13 mouse cellular contexts compared by ENCODE assay signal in the genomic region with DNA sequence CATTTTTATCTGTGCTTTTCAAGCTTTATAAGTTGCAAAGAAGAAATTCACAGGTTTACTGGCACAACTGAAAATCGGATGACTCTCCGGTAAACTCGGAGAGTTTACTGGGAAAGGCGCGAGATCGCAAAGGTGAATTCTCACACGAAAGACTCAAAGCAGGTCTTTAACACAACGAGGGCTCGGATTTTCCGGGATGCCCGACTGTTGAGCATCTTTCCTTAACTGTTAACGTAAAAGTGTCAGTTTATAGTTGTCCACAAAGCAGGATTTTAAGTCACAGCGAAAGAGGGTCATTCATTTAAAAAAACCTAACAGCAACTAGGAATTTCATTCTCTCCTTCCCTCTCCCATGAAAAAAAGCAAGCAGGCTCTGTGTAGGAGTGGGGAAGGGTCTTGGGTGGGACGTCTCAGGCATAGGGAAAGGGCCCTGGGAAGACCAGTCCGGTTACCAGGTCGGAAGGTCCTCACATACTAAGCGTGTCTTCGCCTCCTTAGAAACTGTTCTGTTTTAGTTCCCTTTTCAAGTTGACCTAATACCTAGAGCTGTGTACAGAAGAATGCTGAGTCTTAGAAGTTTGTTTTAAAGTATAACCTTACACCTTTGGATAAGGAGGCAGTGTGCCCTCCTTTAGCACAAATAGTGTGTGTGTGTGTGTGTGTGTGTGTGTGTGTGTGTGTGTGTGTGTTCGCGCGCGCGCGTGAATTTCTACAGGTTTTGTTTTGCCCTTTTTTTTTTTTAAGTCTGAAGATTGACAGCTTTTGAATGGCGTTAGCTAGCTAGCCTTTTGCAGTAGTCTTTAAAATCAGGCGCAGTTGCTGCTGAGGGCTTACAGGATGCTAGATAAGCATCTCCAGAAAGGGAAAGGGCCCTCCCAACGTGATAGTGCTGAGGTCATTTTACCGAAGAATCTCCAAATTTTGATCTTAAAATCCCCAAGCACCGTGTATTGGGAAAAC. TPM values are rescaled to one million over a fixed set of nuclear protein-coding genes. Genes with fewer than 3 reads are reported as not detected.
DNase-seq lines count a peak whose midpoint lies in the region; ATAC-seq lines count a peak whose summit lies in the region.
"Had no signal": no experiment of that assay in that cellular context is flagged by ENCODE, and none has a peak within 500 bp of the region (broad histone marks: within the 10 kb centered on the region; RNA-seq: fewer than 3 reads in every experiment).

No protein-coding gene starts in this region.

- peak overlapping the region; percentile 66; the same call in 1 of the 2 replicates for H3K4me2 ChIP-seq in heart, embryonic 15.5 days
- peak overlapping the region; percentile 64; the same call in 1 of the 2 replicates for H3K4me2 ChIP-seq in forebrain, embryonic 11.5 days (ENCODE audit: low read depth, low read length, severe bottlenecking)
- H3K4me2 ChIP-seq in intestine, embryonic 16.5 days (ENCODE audit: low read depth, low read length): peak overlapping the region; percentile 69; the same call in 1 of the 2 replicates
- H3K4me2 ChIP-seq in neural tube, embryonic 13.5 days: peak overlapping the region; percentile 69

- WGBS in heart, embryonic 15.5 days: 3% methylated on average over 29 of the region's 29 CpGs
- under 1% methylated on average over 29 of the region's 29 CpGs for WGBS in forebrain, embryonic 11.5 days
- WGBS in intestine, embryonic 16.5 days: 2% methylated on average over 29 of the region's 29 CpGs
- under 1% methylated on average over 29 of the region's 29 CpGs for WGBS in neural tube, embryonic 13.5 days

- intact Hi-C loops in heart, postnatal 10 days (cut with DNase I): no loop called here
- intact Hi-C loops in gastrocnemius, postnatal 36 days (cut with DNase I): no loop called here

- ATAC-seq in heart, embryonic 15.5 days (replicated peaks; ENCODE audit: insufficient number of reproducible peaks, insufficient read depth, low FRiP score, low read depth): no peak
- 0 out of 2 replicates have a peak, but pooled peaks have one; percentile 37 for ATAC-seq in forebrain, embryonic 11.5 days (replicated peaks; ENCODE audit: low FRiP score)
- ATAC-seq in intestine, embryonic 16.5 days: no peak
- no peak for ATAC-seq in neural tube, embryonic 13.5 days (ENCODE audit: low read depth)

- H3K27me3 ChIP-seq in heart, embryonic 15.5 days: peaks cover 92% of the 10 kb centered on the region
- H3K27me3 ChIP-seq in forebrain, embryonic 11.5 days (ENCODE audit: control insufficient read depth, insufficient read depth, low read length): peaks cover 72% of the 10 kb centered on the region
- H3K27me3 ChIP-seq in intestine, embryonic 16.5 days (replicated peaks; ENCODE audit: control insufficient read depth, insufficient read depth, low read length): peaks cover 59% of the 10 kb centered on the region
- H3K27me3 ChIP-seq in neural tube, embryonic 13.5 days: peaks cover 91% of the 10 kb centered on the region

- no peaks in the 10 kb centered on the region for H3K36me3 ChIP-seq in heart, embryonic 15.5 days
- no peaks in the 10 kb centered on the region for H3K36me3 ChIP-seq in forebrain, embryonic 11.5 days (ENCODE audit: control insufficient read depth, insufficient read depth, low read length)
- no peaks in the 10 kb centered on the region for H3K36me3 ChIP-seq in intestine, embryonic 16.5 days (ENCODE audit: control insufficient read depth, insufficient read depth, low read length)
- H3K36me3 ChIP-seq in neural tube, embryonic 13.5 days: no peaks in the 10 kb centered on the region

- H3K9me3 ChIP-seq in heart, embryonic 15.5 days (replicated peaks): no peaks in the 10 kb centered on the region
- H3K9me3 ChIP-seq in forebrain, embryonic 11.5 days (ENCODE audit: control insufficient read depth, low read length): no peaks in the 10 kb centered on the region
- no peaks in the 10 kb centered on the region for H3K9me3 ChIP-seq in intestine, embryonic 16.5 days (ENCODE audit: control insufficient read depth, low read length)
- no peaks in the 10 kb centered on the region for H3K9me3 ChIP-seq in neural tube, embryonic 13.5 days

- H3K27ac ChIP-seq in heart, embryonic 15.5 days: no peak overlapping the region
- H3K27ac ChIP-seq in forebrain, embryonic 11.5 days (ENCODE audit: low read depth, low read length): no peak overlapping the region
- no peak overlapping the region for H3K27ac ChIP-seq in intestine, embryonic 16.5 days (ENCODE audit: low read length)
- no peak overlapping the region for H3K27ac ChIP-seq in neural tube, embryonic 13.5 days (replicated peaks)

- peaks cover 8% of the 10 kb centered on the region for H3K4me1 ChIP-seq in heart, embryonic 15.5 days (replicated peaks)
- H3K4me1 ChIP-seq in forebrain, embryonic 11.5 days (replicated peaks; ENCODE audit: control insufficient read depth, insufficient read depth, low read length): peaks cover 15% of the 10 kb centered on the region; the same call in 1 of the 2 replicates
- peaks cover 7% of the 10 kb centered on the region for H3K4me1 ChIP-seq in intestine, embryonic 16.5 days (ENCODE audit: control insufficient read depth, insufficient read depth, low read length)
- peaks cover 21% of the 10 kb centered on the region for H3K4me1 ChIP-seq in neural tube, embryonic 13.5 days (replicated peaks)

- H3K9ac ChIP-seq in heart, embryonic 15.5 days: no peak overlapping the region
- no peak overlapping the region for H3K9ac ChIP-seq in forebrain, embryonic 11.5 days (ENCODE audit: low read length)
- H3K9ac ChIP-seq in intestine, embryonic 16.5 days (ENCODE audit: low read depth, low read length): no peak overlapping the region
- no peak overlapping the region for H3K9ac ChIP-seq in neural tube, embryonic 13.5 days

- DNase-seq in heart, postnatal 10 days: no peak
- DNase-seq in forebrain, embryonic 11.5 days (ENCODE audit: low spot score): peak; percentile 50
- DNase-seq in adrenal gland, adult 18-20 months (ENCODE audit: low spot score in 2 of 2): no peak
- DNase-seq in lung, postnatal 10 days: no peak
- no peak for DNase-seq in gastrocnemius, postnatal 36 days
- DNase-seq: adrenal gland, postnatal 14 days; kidney, postnatal 36 days had no signal

- H3K4me3 ChIP-seq in heart, embryonic 15.5 days: peak overlapping the region; percentile 44; the same call in 1 of the 2 replicates
- H3K4me3 ChIP-seq in forebrain, embryonic 11.5 days (ENCODE audit: low read depth, low read length): 0 out of 2 replicates have a peak overlapping the region, but pooled peaks have one; percentile 5
- H3K4me3 ChIP-seq in intestine, embryonic 16.5 days (ENCODE audit: low read length): no peak overlapping the region; the same call in 1 of the 2 replicates
- H3K4me3 ChIP-seq in neural tube, embryonic 13.5 days: peak overlapping the region; percentile 39; the same call in 1 of the 2 replicates

RNA-seq across cellular contexts. Expression of gene Cnpy1, which starts 34.7 kb away (rescaled TPM):
- polyA plus RNA-seq in heart, embryonic 15.5 days (2015; fragmentation: Nextera tagmentation; extraction: Ambion mirVana): not detected in 2 replicates
- not detected for total RNA-seq in heart, postnatal 10 days (2021)
- polyA plus RNA-seq in forebrain, embryonic 11.5 days (2014; fragmentation: Nextera tagmentation; extraction: Ambion mirVana): 2.4 and 2.8 TPM in 2 replicates
- polyA plus RNA-seq in intestine, embryonic 16.5 days (2015; fragmentation: Nextera tagmentation; extraction: Ambion mirVana): 0.60 and 0.75 TPM in 2 replicates
- polyA plus RNA-seq in neural tube, embryonic 13.5 days (2015; fragmentation: Nextera tagmentation; extraction: Ambion mirVana): 1.3 and 1.7 TPM in 2 replicates
- total RNA-seq in adrenal gland, adult 18-20 months (2021): not detected
- not detected for total RNA-seq in gastrocnemius, postnatal 36 days (2021)
- total RNA-seq: common myeloid progenitor, adult 5-6 weeks had no signal

RNA-seq across cellular contexts. Expression of gene En2, which starts 45.4 kb away (rescaled TPM):
- polyA plus RNA-seq in heart, embryonic 15.5 days (2015; fragmentation: Nextera tagmentation; extraction: Ambion mirVana): not detected in 2 replicates
- total RNA-seq in heart, postnatal 10 days (2021): under 1 TPM in 1 of 2 experiments, not detected in 1; 0.07 TPM
- not detected in 2 replicates for polyA plus RNA-seq in forebrain, embryonic 11.5 days (2014; fragmentation: Nextera tagmentation; extraction: Ambion mirVana)
- polyA plus RNA-seq in intestine, embryonic 16.5 days (2015; fragmentation: Nextera tagmentation; extraction: Ambion mirVana): not detected in 2 replicates
- polyA plus RNA-seq in neural tube, embryonic 13.5 days (2015; fragmentation: Nextera tagmentation; extraction: Ambion mirVana): not detected in 2 replicates
- under 1 TPM in 1 of 2 experiments, not detected in 1; 0.13 TPM for total RNA-seq in adrenal gland, adult 18-20 months (2021)
- under 1 TPM; 0.23 to 0.30 TPM for total RNA-seq in gastrocnemius, postnatal 36 days (2021)
- total RNA-seq: CH12.LX; common myeloid progenitor, adult 5-6 weeks had no signal
- polyA plus RNA-seq: liver, embryonic 11.5 days had no signal
